ENCODE assay signal across 27 mouse cellular contexts in the genomic region with DNA sequence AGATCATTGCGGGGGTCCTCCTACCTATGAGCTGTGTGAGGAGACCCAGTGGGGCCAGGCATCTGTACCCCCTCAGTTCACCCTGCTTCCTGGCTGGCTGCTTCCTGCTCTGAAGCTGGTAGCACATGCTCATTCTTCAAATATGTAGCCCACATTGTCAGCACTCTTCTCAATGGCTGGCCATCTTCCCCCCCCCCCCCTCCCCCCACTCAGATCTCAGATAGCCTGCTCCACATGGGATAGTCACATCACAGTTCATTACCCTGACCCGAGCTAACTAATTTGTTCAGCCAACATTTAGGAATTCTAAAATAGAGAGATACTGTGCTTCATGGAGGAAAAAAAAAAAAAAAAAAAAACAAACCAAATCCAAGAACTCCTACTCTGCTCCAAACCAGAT.
DNase-seq lines count a peak whose midpoint lies in the region; ATAC-seq and TF ChIP-seq lines count a peak whose summit lies in the region.
"Had no signal": no experiment of that assay in that cellular context is flagged by ENCODE, and none has a peak within 500 bp of the region (broad histone marks: within the 10 kb centered on the region; RNA-seq: fewer than 3 reads in every experiment).

No protein-coding gene starts in this region.

- H3K36me3 ChIP-seq in heart, embryonic 10.5 days = no peaks in the 10 kb centered on the region
- H3K36me3 ChIP-seq in lung, postnatal 0 days (ENCODE audit: insufficient read depth, low read length) = peaks cover 8% of the 10 kb centered on the region; the same call in 1 of the 2 replicates
- H3K36me3 ChIP-seq: embryonic facial prominence, embryonic 10.5 days had no signal

- no peaks in the 10 kb centered on the region for H3K4me1 ChIP-seq in heart, embryonic 10.5 days
- H3K4me1 ChIP-seq in lung, postnatal 0 days (ENCODE audit: insufficient read depth, low read depth, low read length) = no peaks in the 10 kb centered on the region
- H3K4me1 ChIP-seq: heart, embryonic 13.5 days had no signal

- no peak for TF ChIP-seq CTCF in lung, postnatal 0 days (IDR thresholded peaks at IDR 0.05)

- H3K9me3 ChIP-seq in heart, embryonic 10.5 days = no peaks in the 10 kb centered on the region
- H3K9me3 ChIP-seq in lung, postnatal 0 days (ENCODE audit: low read length) = no peaks in the 10 kb centered on the region
- H3K9me3 ChIP-seq: embryonic facial prominence, embryonic 10.5 days; embryonic facial prominence, embryonic 13.5 days; forebrain, embryonic 13.5 days; heart, embryonic 13.5 days had no signal

- 69% methylated on average over 2 of the region's 2 CpGs for WGBS in heart, embryonic 10.5 days
- WGBS in lung, postnatal 0 days = 74% methylated on average over 2 of the region's 2 CpGs

- peak; percentile 63 for DNase-seq in heart, embryonic 10.5 days (ENCODE audit: low spot score)
- DNase-seq in heart, adult 8-10 months (ENCODE audit: low spot score) = no peak
- DNase-seq in lung, postnatal 0 days (ENCODE audit: low spot score) = peak; percentile 33
- no peak for DNase-seq in lung, postnatal 14 days
- peak; percentile 69 for DNase-seq in Muller cell, postnatal 12 days (ENCODE audit: inconsistent ontology term)
- DNase-seq in gastrocnemius, postnatal 4 days (ENCODE audit: low spot score in 2 of 2) = no peak
- DNase-seq: adrenal gland, adult 8-10 months; adrenal gland, postnatal 25 days; cerebellum, adult 11-12 months; cerebellum, adult 8-10 months; cerebellum, postnatal 10 days; cerebellum, postnatal 36 days; embryo, embryonic 11 days; forebrain, postnatal 0 days; gastrocnemius, adult 2 months; gastrocnemius, postnatal 14 days; heart, postnatal 14 days had no signal

- no peak overlapping the region for H3K27ac ChIP-seq in heart, embryonic 10.5 days
- H3K27ac ChIP-seq in lung, postnatal 0 days (ENCODE audit: low read length) = no peak overlapping the region
- H3K27ac ChIP-seq: embryonic facial prominence, embryonic 10.5 days; embryonic facial prominence, embryonic 13.5 days; forebrain, embryonic 13.5 days; gastrocnemius, adult 2 months; heart, embryonic 13.5 days; hindbrain, embryonic 14.5 days; hindbrain, postnatal 0 days had no signal

- H3K4me2 ChIP-seq in lung, postnatal 0 days (replicated peaks; ENCODE audit: low read depth, low read length) = no peak overlapping the region
- H3K4me2 ChIP-seq: embryonic facial prominence, embryonic 13.5 days; forebrain, embryonic 13.5 days; heart, embryonic 13.5 days; hindbrain, embryonic 14.5 days had no signal

- no peak overlapping the region for H3K4me3 ChIP-seq in heart, embryonic 10.5 days
- no peak overlapping the region for H3K4me3 ChIP-seq in lung, postnatal 0 days (ENCODE audit: low read depth, low read length)
- H3K4me3 ChIP-seq: embryonic facial prominence, embryonic 10.5 days; embryonic facial prominence, embryonic 13.5 days; erythroblast, embryonic 14.5 days; forebrain, embryonic 13.5 days; gastrocnemius, adult 2 months; heart, embryonic 13.5 days had no signal

- H3K27me3 ChIP-seq in heart, embryonic 10.5 days (ENCODE audit: insufficient read depth, poor library complexity, severe bottlenecking) = no peaks in the 10 kb centered on the region
- no peaks in the 10 kb centered on the region for H3K27me3 ChIP-seq in lung, postnatal 0 days (replicated peaks; ENCODE audit: insufficient read depth, low read length)
- H3K27me3 ChIP-seq: embryonic facial prominence, embryonic 13.5 days; forebrain, embryonic 13.5 days; heart, embryonic 13.5 days had no signal

- H3K9ac ChIP-seq in lung, postnatal 0 days (replicated peaks; ENCODE audit: low read depth) = no peak overlapping the region
- H3K9ac ChIP-seq: embryonic facial prominence, embryonic 13.5 days; forebrain, embryonic 13.5 days; forebrain, postnatal 0 days; heart, embryonic 13.5 days; hindbrain, embryonic 14.5 days had no signal

- peak; percentile 55; the same call in 1 of the 2 replicates for ATAC-seq in lung, postnatal 0 days
- ATAC-seq: activated CD4-positive, CD25-positive, alpha-beta regulatory T cell, adult 4 months; CD4-positive, CD25-positive, alpha-beta regulatory T cell, adult 4 months; forebrain, embryonic 13.5 days; forebrain, postnatal 0 days; hindbrain, postnatal 0 days; inflammation-experienced regulatory T-cells, adult 6 months had no signal

- TF ChIP-seq EP300 in lung, postnatal 0 days (IDR thresholded peaks at IDR 0.05) = no peak

Comparison
In these comparisons a context has a peak if more than half of its experiments do, and no peak if none do; other contexts are left out.
1. DNase-seq: peak in heart, embryonic 10.5 days (single experiment), lung, postnatal 0 days (single experiment) and Muller cell, postnatal 12 days (single experiment); none in heart, adult 8-10 months (single experiment), lung, postnatal 14 days (single experiment) and gastrocnemius, postnatal 4 days (0 of 2).